Comparison of ENCODE assay signal across 21 mouse cellular contexts in the genomic region with DNA sequence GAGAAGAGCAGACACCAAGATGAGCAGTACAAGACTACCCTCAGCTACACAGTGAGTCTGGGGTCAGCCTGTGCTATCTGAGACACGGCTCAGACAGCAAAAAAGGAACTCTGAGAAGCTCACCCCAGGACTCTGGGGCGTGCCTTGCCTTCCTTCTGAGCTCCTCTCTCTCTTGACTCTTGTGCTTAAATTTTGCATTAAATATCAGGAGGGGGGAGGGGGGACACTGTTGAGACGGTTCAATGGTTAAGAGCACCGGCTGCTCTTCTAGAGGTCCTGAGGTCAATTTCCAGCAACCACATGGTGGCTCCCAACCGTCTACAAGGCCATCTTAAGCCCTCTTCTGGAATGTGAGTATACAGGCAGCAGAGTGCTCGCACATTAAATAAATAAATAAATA.
"Had no signal": no experiment of that assay in that cellular context is flagged by ENCODE, and none has a peak within 500 bp of the region (broad histone marks: within the 10 kb centered on the region; RNA-seq: fewer than 3 reads in every experiment).

No protein-coding gene starts in this region.

- DNase-seq: gastrocnemius, postnatal 14 days; gastrocnemius, postnatal 36 days; heart, adult 11 months; heart, adult 2 months; heart, postnatal 14 days; heart, postnatal 36 days; kidney, adult 11 months; kidney, adult 2 months; kidney, adult 9 months; kidney, postnatal 14 days; kidney, postnatal 4 days; liver; liver, embryonic 13.5 days had no signal

- H3K36me3 ChIP-seq: heart, embryonic 13.5 days; heart, embryonic 15.5 days; hindbrain, embryonic 13.5 days; hindbrain, embryonic 15.5 days; kidney, embryonic 15.5 days; limb, embryonic 12.5 days; liver, embryonic 13.5 days had no signal

- H3K27me3 ChIP-seq: heart, embryonic 13.5 days; heart, embryonic 15.5 days; hindbrain, embryonic 13.5 days; hindbrain, embryonic 15.5 days; kidney, embryonic 15.5 days; limb, embryonic 12.5 days; liver, embryonic 13.5 days had no signal

- ATAC-seq: hindbrain, postnatal 0 days; intestine, embryonic 16.5 days had no signal
